Mouse (Mus musculus) retina, postnatal 1 day (tissue): ENCODE results near the gene Rabep1.
A peak's percentile ranks its signal among the peaks of the same experiment; 100 is the strongest.

Source experiments
- DNase-seq: peaks from one replicate; pipeline ENCODE4 v3.0.0-alpha.2; 2012

Rabep1 gene

GRCm38 (mm10) chr11:70844559-70845456, at the start of gene Rabep1:
Gene Rabep1, plus strand, starts transcription at chr11:70844778.
- peak; percentile 97 for DNase-seq

GRCm38 (mm10) chr11:70802208-70802864, 42.2 kb upstream of the Rabep1 start:
- no peak for DNase-seq

GRCm38 (mm10) chr11:70802865-70803261, 41.7 kb upstream of the Rabep1 start:
- DNase-seq = no peak

GRCm38 (mm10) chr11:70803711-70804200, 40.8 kb upstream of the Rabep1 start:
- no peak for DNase-seq

GRCm38 (mm10) chr11:70804395-70804794, 40.2 kb upstream of the Rabep1 start:
- DNase-seq = no peak

GRCm38 (mm10) chr11:70805641-70806175, 38.9 kb upstream of the Rabep1 start:
- DNase-seq = no peak

- no peak for DNase-seq
Measured at GRCm38 (mm10) chr11:70806697-70807096, 37.9 kb upstream of the Rabep1 start.

GRCm38 (mm10) chr11:70807630-70808029, 36.9 kb upstream of the Rabep1 start:
- DNase-seq = no peak

- no peak for DNase-seq
Measured at GRCm38 (mm10) chr11:70808101-70808500, 36.5 kb upstream of the Rabep1 start.

- DNase-seq = no peak
Measured at GRCm38 (mm10) chr11:70809011-70809410, 35.6 kb upstream of the Rabep1 start.

- DNase-seq = no peak
Measured at GRCm38 (mm10) chr11:70811041-70811440, 33.5 kb upstream of the Rabep1 start.

- peak; percentile 51 for DNase-seq
Measured at GRCm38 (mm10) chr11:70811471-70812240, 32.9 kb upstream of the Rabep1 start.

GRCm38 (mm10) chr11:70812365-70812764, 32.2 kb upstream of the Rabep1 start, which contains the start of gene Scimp:
Gene Scimp, minus strand, starts transcription at chr11:70812586.
- no peak for DNase-seq

- DNase-seq = no peak
Measured at GRCm38 (mm10) chr11:70815071-70815470, 29.5 kb upstream of the Rabep1 start.

GRCm38 (mm10) chr11:70815498-70816078, 29.0 kb upstream of the Rabep1 start:
- DNase-seq = peak; percentile 88

GRCm38 (mm10) chr11:70816770-70817169, 27.8 kb upstream of the Rabep1 start:
- DNase-seq = no peak

- no peak for DNase-seq
Measured at GRCm38 (mm10) chr11:70820120-70820519, 24.5 kb upstream of the Rabep1 start.

- DNase-seq = peak; percentile 73
Measured at GRCm38 (mm10) chr11:70821728-70822591, 22.6 kb upstream of the Rabep1 start.

- DNase-seq = no peak
Measured at GRCm38 (mm10) chr11:70826207-70826606, 18.4 kb upstream of the Rabep1 start.

GRCm38 (mm10) chr11:70828975-70829615, 15.5 kb upstream of the Rabep1 start:
- DNase-seq = no peak

- peak; percentile 76 for DNase-seq
Measured at GRCm38 (mm10) chr11:70831201-70831600, 13.4 kb upstream of the Rabep1 start.
